In the genomic region with DNA sequence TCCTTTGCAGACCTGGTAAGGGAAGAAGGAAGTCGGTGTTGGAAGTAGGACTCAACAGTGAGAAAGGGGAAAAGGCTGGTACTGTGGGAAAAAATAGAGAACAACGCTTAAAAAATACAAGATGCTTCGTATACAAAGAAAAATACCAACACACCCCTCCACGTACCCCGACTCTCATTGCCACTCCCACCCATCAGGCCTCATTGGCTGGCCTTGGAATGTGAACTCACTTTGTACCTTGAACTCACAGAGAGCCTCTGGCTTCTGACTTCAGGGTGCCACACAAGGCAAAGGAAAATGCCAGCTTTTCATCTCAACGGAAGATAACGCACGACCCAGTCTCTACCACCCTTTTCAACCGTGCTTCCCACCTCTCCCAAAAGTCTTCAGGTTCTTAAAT, we compare ENCODE assay signal across 8 mouse cellular contexts. TPM values are rescaled to one million over a fixed set of nuclear protein-coding genes. Genes with fewer than 3 reads are reported as not detected.
DNase-seq lines count a peak whose midpoint lies in the region; ATAC-seq and TF ChIP-seq lines count a peak whose summit lies in the region.

No protein-coding gene starts in this region.

- H3K27ac ChIP-seq in spleen, adult 2 months (ENCODE audit: insufficient read depth, low read length), result no peak overlapping the region
- H3K27ac ChIP-seq in forebrain, embryonic 13.5 days, result no peak overlapping the region
- H3K27ac ChIP-seq in small intestine, adult 2 months (ENCODE audit: insufficient read depth, low read depth, low read length), result peak overlapping the region; percentile 67

- H3K4me2 ChIP-seq in forebrain, embryonic 13.5 days, result peak overlapping the region; percentile 99

- H3K36me3 ChIP-seq in spleen, adult 2 months (ENCODE audit: control insufficient read depth, insufficient read depth, low read length), result peaks cover 3% of the 10 kb centered on the region; the same call in 1 of the 2 replicates
- peaks cover 21% of the 10 kb centered on the region; the same call in 1 of the 2 replicates for H3K36me3 ChIP-seq in forebrain, embryonic 13.5 days (ENCODE audit: poor library complexity, severe bottlenecking)
- H3K36me3 ChIP-seq in small intestine, adult 2 months (ENCODE audit: control insufficient read depth, insufficient read depth, low read length), result peaks cover 4% of the 10 kb centered on the region; the same call in 1 of the 2 replicates

- H3K9ac ChIP-seq in forebrain, embryonic 13.5 days, result no peak overlapping the region; the same call in 1 of the 2 replicates

- TF ChIP-seq CTCF in spleen, adult 2 months (IDR thresholded peaks at IDR 0.05; ENCODE audit: extremely low read depth, insufficient read depth, insufficient read length, insufficient replicate concordance), result no peak
- no peak for TF ChIP-seq CTCF in small intestine, adult 2 months (IDR thresholded peaks at IDR 0.05; ENCODE audit: extremely low read depth, insufficient read length, insufficient replicate concordance, low read depth, low read length)

- no peak for TF ChIP-seq POLR2A in spleen, adult 2 months (IDR thresholded peaks at IDR 0.05; ENCODE audit: low read depth, low read length)
- no peak for TF ChIP-seq POLR2A in small intestine, adult 2 months (IDR thresholded peaks at IDR 0.05; ENCODE audit: low read depth, low read length)

- H3K27me3 ChIP-seq in spleen, adult 2 months (ENCODE audit: control insufficient read depth, insufficient read depth, low read length), result no peaks in the 10 kb centered on the region
- no peaks in the 10 kb centered on the region for H3K27me3 ChIP-seq in forebrain, embryonic 13.5 days
- H3K27me3 ChIP-seq in small intestine, adult 2 months (ENCODE audit: control insufficient read depth, insufficient read depth, low read length), result no peaks in the 10 kb centered on the region

- H3K4me1 ChIP-seq in spleen, adult 2 months (ENCODE audit: control insufficient read depth, insufficient read depth, insufficient read length), result peaks cover 2% of the 10 kb centered on the region; the same call in 1 of the 2 replicates
- H3K4me1 ChIP-seq in forebrain, embryonic 13.5 days, result peaks cover 25% of the 10 kb centered on the region
- H3K4me1 ChIP-seq in small intestine, adult 2 months (ENCODE audit: control insufficient read depth, insufficient read depth, insufficient read length, low read length), result peaks cover 7% of the 10 kb centered on the region

- ATAC-seq in forebrain, embryonic 13.5 days, result no peak; the same call in 1 of the 2 replicates

- no peak for DNase-seq in spleen, adult 2 months (ENCODE audit: low read depth in 1 of 2, low spot score in 2 of 2)
- DNase-seq in spleen, postnatal 4 days (ENCODE audit: low spot score in 2 of 2), result no peak
- peak; percentile 41 to 46 for DNase-seq in kidney, postnatal 36 days
- DNase-seq in adrenal gland, postnatal 4 days (ENCODE audit: low spot score in 2 of 2), result no peak
- DNase-seq in MN1 (ENCODE audit: low spot score), result no peak
- no peak for DNase-seq in adrenal gland, adult (ENCODE audit: inconsistent age in 2 of 2, low spot score in 1 of 2)

- 32% methylated on average over 9 of the region's 9 CpGs for WGBS in spleen, adult 2 months
- WGBS in forebrain, embryonic 13.5 days, result 23% methylated on average over 9 of the region's 9 CpGs
- WGBS in small intestine, adult 2 months, result 13% methylated on average over 9 of the region's 9 CpGs

- H3K9me3 ChIP-seq in forebrain, embryonic 13.5 days (replicated peaks), result no peaks in the 10 kb centered on the region

- peak overlapping the region; percentile 33; the same call in 1 of the 2 replicates for H3K4me3 ChIP-seq in spleen, adult 2 months (ENCODE audit: extremely low read depth, insufficient read depth, insufficient read length)
- peak overlapping the region; percentile 75 for H3K4me3 ChIP-seq in forebrain, embryonic 13.5 days
- peak overlapping the region; percentile 22 for H3K4me3 ChIP-seq in small intestine, adult 2 months (ENCODE audit: low read depth, low read length)

RNA-seq across cellular contexts. Expression of a gene that starts 0.3 kb away (rescaled TPM):
- 28.8 and 40.4 TPM in 2 replicates for polyA plus RNA-seq in spleen, adult 2 months (2012; rRNA removed)
- 36.9 and 38.9 TPM in 2 replicates for polyA plus RNA-seq in forebrain, embryonic 13.5 days (2015; fragmentation: Nextera tagmentation; extraction: Ambion mirVana)
- 43.4 and 89.2 TPM in 2 replicates for polyA plus RNA-seq in small intestine, adult 2 months (2012; rRNA removed)
- total RNA-seq in adrenal gland, postnatal 4 days (2021), result 10 to 100 TPM; 68.8 to 75.3 TPM

RNA-seq across cellular contexts. Expression of a gene that starts 14.1 kb away (rescaled TPM):
- 0.46 and 0.50 TPM in 2 replicates for polyA plus RNA-seq in spleen, adult 2 months (2012; rRNA removed)
- 2.6 and 2.9 TPM in 2 replicates for polyA plus RNA-seq in forebrain, embryonic 13.5 days (2015; fragmentation: Nextera tagmentation; extraction: Ambion mirVana)
- 0.27 and 1.0 TPM in 2 replicates for polyA plus RNA-seq in small intestine, adult 2 months (2012; rRNA removed)
- 1 to 10 TPM in 1 of 2 experiments, under 1 TPM in 1; 0.54 to 1.7 TPM for total RNA-seq in adrenal gland, postnatal 4 days (2021)

RNA-seq across cellular contexts. Expression of a gene that starts 29.8 kb away (rescaled TPM):
- polyA plus RNA-seq in spleen, adult 2 months (2012; rRNA removed), result 0.82 and 0.89 TPM in 2 replicates
- polyA plus RNA-seq in forebrain, embryonic 13.5 days (2015; fragmentation: Nextera tagmentation; extraction: Ambion mirVana), result 4.9 and 5.8 TPM in 2 replicates
- polyA plus RNA-seq in small intestine, adult 2 months (2012; rRNA removed), result 1.9 and 2.8 TPM in 2 replicates
- total RNA-seq in adrenal gland, postnatal 4 days (2021), result 1 to 10 TPM; 6.3 to 7.3 TPM

RNA-seq across cellular contexts. Expression of a gene that starts 35.3 kb away (rescaled TPM):
- polyA plus RNA-seq in spleen, adult 2 months (2012; rRNA removed), result 128 and 138 TPM in 2 replicates
- 80.3 and 84.0 TPM in 2 replicates for polyA plus RNA-seq in forebrain, embryonic 13.5 days (2015; fragmentation: Nextera tagmentation; extraction: Ambion mirVana)
- polyA plus RNA-seq in small intestine, adult 2 months (2012; rRNA removed), result 120 and 305 TPM in 2 replicates
- total RNA-seq in adrenal gland, postnatal 4 days (2021), result 100 to 1,000 TPM; 137 to 139 TPM

RNA-seq across cellular contexts. Expression of a gene that starts 35.3 kb away (rescaled TPM):
- polyA plus RNA-seq in spleen, adult 2 months (2012; rRNA removed), result 30.0 and 33.6 TPM in 2 replicates
- 96.1 and 110 TPM in 2 replicates for polyA plus RNA-seq in forebrain, embryonic 13.5 days (2015; fragmentation: Nextera tagmentation; extraction: Ambion mirVana)
- polyA plus RNA-seq in small intestine, adult 2 months (2012; rRNA removed), result 16.2 and 24.6 TPM in 2 replicates
- 100 to 1,000 TPM; 101 to 108 TPM for total RNA-seq in adrenal gland, postnatal 4 days (2021)

Comparison
In these comparisons a context has a peak if more than half of its experiments do, and no peak if none do; other contexts are left out.
1. DNase-seq: peak in kidney, postnatal 36 days (2 of 2); none in spleen, adult 2 months (0 of 2), spleen, postnatal 4 days (0 of 2), adrenal gland, postnatal 4 days (0 of 2), MN1 (single experiment) and adrenal gland, adult (0 of 2).
2. H3K4me3 ChIP-seq: peak in every context shown above with its lines; median percentile 75 in forebrain, embryonic 13.5 days; 33 in spleen, adult 2 months; 22 in small intestine, adult 2 months.